Mouse (Mus musculus) bone marrow, adult 2 months (tissue): Measurements from ENCODE around the gene Ppard.

ENCODE experiments used
- CTCF ChIP-seq: fragments of 200-500 bp; IDR thresholded peaks from 2 replicates; pipeline ENCODE4 v1.5.1; 2011; ENCODE audit warnings: low read length, control low read depth; ENCODE audit not compliant: control insufficient read depth, insufficient read depth
- POLR2A ChIP-seq: fragments of 200-500 bp; IDR thresholded peaks from 2 replicates; pipeline ENCODE4 v1.6.1; 2011; ENCODE audit warnings: low read depth, mild to moderate bottlenecking, control low read depth, low read length, borderline replicate concordance; ENCODE audit not compliant: control insufficient read depth

- TF ChIP-seq POLR2A: no peak
- no peak for TF ChIP-seq CTCF
Observed at GRCm38 (mm10) chr17:28330232-28330546, 97.7 kb downstream of the Ppard start.
